Mouse (Mus musculus): Measurements from ENCODE around the gene Lif. TPM values are rescaled to one million over a fixed set of nuclear protein-coding genes. Genes with fewer than 3 reads are reported as not detected.

The Lif gene
- polyA plus RNA-seq, 1 experiment from 2014 or later: not detected

GRCm38 (mm10) chr11:4268500-4268899 lies 11.1 kb downstream of the Lif start:
- WGBS: 88% methylated on average over 6 of the region's 6 CpGs
- H3K4me1 ChIP-seq: peaks cover 12% of the 10 kb centered on the region
- ATAC-seq (replicated peaks): no peak

GRCm38 (mm10) chr11:4270744-4271459 lies 13.5 kb downstream of the Lif start:
- Histone ChIP-seq H3K27ac (replicated peaks) (no peak overlapping the region), H3K4me2 (replicated peaks) (no peak overlapping the region), H3K9me3 (no peaks in the 10 kb centered on the region), H3K9ac (replicated peaks) (no peak overlapping the region), H3K4me1 (peaks cover 12% of the 10 kb centered on the region), H3K36me3 (no peaks in the 10 kb centered on the region), H3K27me3 (peaks cover 17% of the 10 kb centered on the region), H3K4me3 (no peak overlapping the region)
- no peak for ATAC-seq (replicated peaks)
- WGBS: 25% methylated on average over 20 of the region's 20 CpGs

More at GRCm38 (mm10) chr11:4268500-4268899, 11.1 kb downstream of the Lif start:
- Histone ChIP-seq H3K27ac (replicated peaks) (no peak overlapping the region), H3K4me2 (replicated peaks) (no peak overlapping the region), H3K9me3 (no peaks in the 10 kb centered on the region), H3K36me3 (no peaks in the 10 kb centered on the region), H3K9ac (replicated peaks) (no peak overlapping the region), H3K27me3 (peaks cover 28% of the 10 kb centered on the region), H3K4me3 (no peak overlapping the region)

- Histone ChIP-seq H3K4me3 (no peak overlapping the region), H3K36me3 (no peaks in the 10 kb centered on the region), H3K9me3 (no peaks in the 10 kb centered on the region), H3K27me3 (peaks cover 13% of the 10 kb centered on the region), H3K27ac (replicated peaks) (no peak overlapping the region), H3K9ac (replicated peaks) (no peak overlapping the region), H3K4me1 (peaks cover 8% of the 10 kb centered on the region), H3K4me2 (replicated peaks) (no peak overlapping the region)
- WGBS: 51% methylated on average over 11 of the region's 11 CpGs
- no peak for ATAC-seq (replicated peaks)
Observed at GRCm38 (mm10) chr11:4271544-4271943, 14.2 kb downstream of the Lif start.

- 69% methylated on average over 11 of the region's 11 CpGs for WGBS
- H3K36me3 ChIP-seq: no peaks in the 10 kb centered on the region
- H3K4me3 ChIP-seq: no peak overlapping the region
- no peak for ATAC-seq (replicated peaks)
- no peaks in the 10 kb centered on the region for H3K27me3 ChIP-seq
- no peaks in the 10 kb centered on the region for H3K4me1 ChIP-seq
- no peak overlapping the region for H3K9ac ChIP-seq (replicated peaks)
- H3K27ac ChIP-seq (replicated peaks): no peak overlapping the region
- H3K4me2 ChIP-seq (replicated peaks): no peak overlapping the region
- no peaks in the 10 kb centered on the region for H3K9me3 ChIP-seq
Observed at GRCm38 (mm10) chr11:4276411-4276861, 19.1 kb downstream of the Lif start.

- Histone ChIP-seq H3K9me3 (no peaks in the 10 kb centered on the region), H3K4me3 (no peak overlapping the region), H3K4me2 (replicated peaks) (no peak overlapping the region), H3K27me3 (no peaks in the 10 kb centered on the region), H3K27ac (replicated peaks) (no peak overlapping the region), H3K4me1 (no peaks in the 10 kb centered on the region), H3K36me3 (no peaks in the 10 kb centered on the region), H3K9ac (replicated peaks) (no peak overlapping the region)
- no peak for ATAC-seq (replicated peaks)
- WGBS: 49% methylated on average over 7 of the region's 7 CpGs
Observed at GRCm38 (mm10) chr11:4279909-4280308, 22.6 kb downstream of the Lif start.

- Histone ChIP-seq H3K4me2 (replicated peaks) (no peak overlapping the region), H3K27ac (replicated peaks) (no peak overlapping the region), H3K9ac (replicated peaks) (no peak overlapping the region), H3K36me3 (no peaks in the 10 kb centered on the region), H3K4me3 (no peak overlapping the region), H3K27me3 (no peaks in the 10 kb centered on the region), H3K4me1 (no peaks in the 10 kb centered on the region), H3K9me3 (no peaks in the 10 kb centered on the region)
- WGBS: 81% methylated on average over 6 of the region's 6 CpGs
- ATAC-seq (replicated peaks): no peak
Observed at GRCm38 (mm10) chr11:4281852-4282251, 24.5 kb downstream of the Lif start.

GRCm38 (mm10) chr11:4283627-4284026 lies 26.3 kb downstream of the Lif start:
- H3K4me3 ChIP-seq: no peak overlapping the region
- no peak overlapping the region for H3K4me2 ChIP-seq (replicated peaks)
- no peaks in the 10 kb centered on the region for H3K27me3 ChIP-seq
- H3K36me3 ChIP-seq: no peaks in the 10 kb centered on the region
- 21% methylated on average over 4 of the region's 4 CpGs for WGBS
- ATAC-seq (replicated peaks): no peak
- no peak overlapping the region for H3K9ac ChIP-seq (replicated peaks)
- no peak overlapping the region for H3K27ac ChIP-seq (replicated peaks)
- no peaks in the 10 kb centered on the region for H3K4me1 ChIP-seq
- H3K9me3 ChIP-seq: no peaks in the 10 kb centered on the region

GRCm38 (mm10) chr11:4289280-4289679 lies 31.9 kb downstream of the Lif start:
- Histone ChIP-seq H3K4me1 (no peaks in the 10 kb centered on the region), H3K27ac (replicated peaks) (no peak overlapping the region), H3K27me3 (no peaks in the 10 kb centered on the region), H3K4me2 (replicated peaks) (no peak overlapping the region), H3K9ac (replicated peaks) (no peak overlapping the region), H3K36me3 (no peaks in the 10 kb centered on the region), H3K4me3 (no peak overlapping the region), H3K9me3 (no peaks in the 10 kb centered on the region)
- ATAC-seq (replicated peaks): no peak
- 69% methylated on average over 3 of the region's 3 CpGs for WGBS

- ATAC-seq (replicated peaks): no peak
- no peak overlapping the region for H3K4me3 ChIP-seq
- H3K27me3 ChIP-seq: no peaks in the 10 kb centered on the region
- H3K9ac ChIP-seq (replicated peaks): no peak overlapping the region
- no peaks in the 10 kb centered on the region for H3K36me3 ChIP-seq
- no peak overlapping the region for H3K4me2 ChIP-seq (replicated peaks)
- 74% methylated on average over 6 of the region's 6 CpGs for WGBS
- no peak overlapping the region for H3K27ac ChIP-seq (replicated peaks)
- H3K9me3 ChIP-seq: no peaks in the 10 kb centered on the region
- 0 out of 2 replicates have a peak, but pooled peaks cover 5% of the 10 kb centered on the region for H3K4me1 ChIP-seq
Observed at GRCm38 (mm10) chr11:4291639-4292038, 34.3 kb downstream of the Lif start.

GRCm38 (mm10) chr11:4292224-4292887 lies 35.0 kb downstream of the Lif start:
- Histone ChIP-seq H3K4me3 (no peak overlapping the region), H3K4me2 (replicated peaks) (no peak overlapping the region), H3K9ac (replicated peaks) (no peak overlapping the region), H3K36me3 (no peaks in the 10 kb centered on the region), H3K9me3 (no peaks in the 10 kb centered on the region), H3K27me3 (no peaks in the 10 kb centered on the region), H3K27ac (replicated peaks) (no peak overlapping the region), H3K4me1 (0 out of 2 replicates have a peak, but pooled peaks cover 5% of the 10 kb centered on the region)
- ATAC-seq (replicated peaks): no peak
- WGBS: 73% methylated on average over 8 of the region's 8 CpGs

- H3K9me3 ChIP-seq: no peaks in the 10 kb centered on the region
- H3K4me2 ChIP-seq (replicated peaks): no peak overlapping the region
- 0 out of 2 replicates have a peak, but pooled peaks cover 5% of the 10 kb centered on the region for H3K4me1 ChIP-seq
- no peak overlapping the region for H3K9ac ChIP-seq (replicated peaks)
- no peaks in the 10 kb centered on the region for H3K36me3 ChIP-seq
- 93% methylated on average over 6 of the region's 6 CpGs for WGBS
- H3K27me3 ChIP-seq: no peaks in the 10 kb centered on the region
- no peak for ATAC-seq (replicated peaks)
- no peak overlapping the region for H3K4me3 ChIP-seq
- no peak overlapping the region for H3K27ac ChIP-seq (replicated peaks)
Observed at GRCm38 (mm10) chr11:4292888-4293247, 35.5 kb downstream of the Lif start.

GRCm38 (mm10) chr11:4293481-4293880 lies 36.1 kb downstream of the Lif start:
- Histone ChIP-seq H3K4me3 (no peak overlapping the region), H3K4me2 (replicated peaks) (no peak overlapping the region), H3K27ac (replicated peaks) (no peak overlapping the region), H3K9ac (replicated peaks) (no peak overlapping the region), H3K4me1 (0 out of 2 replicates have a peak, but pooled peaks cover 5% of the 10 kb centered on the region), H3K27me3 (no peaks in the 10 kb centered on the region), H3K9me3 (no peaks in the 10 kb centered on the region), H3K36me3 (no peaks in the 10 kb centered on the region)
- WGBS: 94% methylated on average over 4 of the region's 4 CpGs
- ATAC-seq (replicated peaks): no peak

All from forebrain, embryonic 15.5 days (tissue).